Mouse (Mus musculus) liver, embryonic 14.5 days (tissue): Measurements from ENCODE around the gene C530025M09Rik. TPM values are rescaled to one million over a fixed set of nuclear protein-coding genes. Genes with fewer than 3 reads are reported as not detected.

Source experiments
- ATAC-seq: fragments of 200-750 bp; cut with Nextera tagmentation; 2 replicates; pipeline ENCODE4 v1.8.0; 2017; ENCODE audit warnings: moderate number of reproducible peaks, mild to moderate bottlenecking, moderate library complexity; ENCODE audit not compliant: insufficient read depth
- DNase-seq, 3 experiments: peaks; one replicate each; pipeline ENCODE4 v3.0.0-alpha.2; 2012 to 2013; ENCODE audit warnings: low read depth in 3 of 3, low spot score in 3 of 3
- H3K27ac ChIP-seq: fragments of 300-500 bp; sonication (generic); 2 replicates; pipeline ENCODE4 v1.5.1; 2014; ENCODE audit warnings: moderate library complexity, mild to moderate bottlenecking, control low read depth, inconsistent platforms
- H3K27me3 ChIP-seq: fragments of 300-500 bp; sonication (generic); 2 replicates; pipeline ENCODE4 v1.6.1; 2014; ENCODE audit warnings: mild to moderate bottlenecking, low read length, moderate library complexity; ENCODE audit not compliant: control insufficient read depth, insufficient read depth
- H3K36me3 ChIP-seq: fragments of 300-500 bp; sonication (generic); replicated peaks from 2 replicates; pipeline ENCODE4 v1.6.1; 2014; ENCODE audit warnings: low read depth; ENCODE audit not compliant: control insufficient read depth, insufficient read depth
- H3K4me1 ChIP-seq, 2 experiments: fragments of 200-500 bp in 1 of 2; fragments of 300-500 bp in 1 of 2; sonication (generic) in 1 of 2; replicated peaks; 2 replicates each; pipeline ENCODE4 v1.6.1; 2012 to 2014; ENCODE audit warnings: antibody characterized with exemption in 1 of 2, inconsistent platforms in 1 of 2, low read length in 1 of 2; ENCODE audit not compliant: control insufficient read depth in 2 of 2, insufficient read depth in 2 of 2
- H3K4me2 ChIP-seq: fragments of 300-500 bp; sonication (generic); 2 replicates; pipeline ENCODE4 v1.6.1; 2014; ENCODE audit warnings: low read depth, mild to moderate bottlenecking, control low read depth, moderate library complexity
- H3K4me3 ChIP-seq, 2 experiments: fragments of 200-500 bp in 1 of 2; fragments of 300-500 bp in 1 of 2; sonication (generic) in 1 of 2; 2 replicates each; pipeline ENCODE4 v1.5.1; 2012 to 2014; ENCODE audit warnings: low read depth in 2 of 2, low read length in 2 of 2, mild to moderate bottlenecking in 2 of 2, control low read depth in 1 of 2, inconsistent platforms in 1 of 2, moderate library complexity in 1 of 2; ENCODE audit not compliant: insufficient read depth in 1 of 2
- H3K9ac ChIP-seq: fragments of 300-500 bp; sonication (generic); replicated peaks from 2 replicates; pipeline ENCODE4 v1.6.1; 2014; ENCODE audit warnings: mild to moderate bottlenecking, control low read depth, moderate library complexity
- H3K9me3 ChIP-seq: fragments of 300-500 bp; sonication (generic); 2 replicates; pipeline ENCODE4 v1.6.1; 2016; ENCODE audit warnings: low read length, mixed read lengths; ENCODE audit not compliant: control insufficient read depth
- CTCF ChIP-seq: IDR thresholded peaks from 2 replicates; pipeline ENCODE4 v1.5.1; 2016; ENCODE audit warnings: antibody characterized with exemption, low read depth, control low read depth
- EP300 ChIP-seq: IDR thresholded peaks from 2 replicates; pipeline ENCODE4 v1.6.1; 2016; ENCODE audit warnings: antibody characterized with exemption, low read depth
- WGBS: fragments of 180-500 bp; shearing (Covaris S2); extraction: QIAGEN DNeasy Blood & Tissue Kit; methylation state at CpG from one replicate; pipeline ENCODE4 v1.1.7; 2014; ENCODE audit not compliant: insufficient replicate concordance; 5-methylcytosine and 5-hydroxymethylcytosine counted together
- polyA plus RNA-seq, 2 experiments: library from polyadenylated mRNA; depleted of rRNA in 1 of 2; stranded (reverse) in 1 of 2; unstranded in 1 of 2; fragments of >200 nt; fragmentation: Nextera tagmentation in 1 of 2; extraction: Ambion mirVana in 1 of 2; gene quantifications; 2 replicates each; pipeline versions ENCODE4 v1.2.1 to v1.2.3; 2012 to 2014

Gene C530025M09Rik
- polyA plus RNA-seq, 2 experiments: not detected

- Histone ChIP-seq H3K9me3 (no peaks in the 10 kb centered on the region), H3K4me1 (no peaks in the 10 kb centered on the region), H3K36me3 (no peaks in the 10 kb centered on the region), H3K4me3 (no peak overlapping the region), H3K27me3 (no peaks in the 10 kb centered on the region), H3K27ac (no peak overlapping the region), H3K9ac (no peak overlapping the region), H3K4me2 (no peak overlapping the region)
- DNase-seq: no peak
- TF ChIP-seq EP300: no peak
- TF ChIP-seq CTCF: no peak
- WGBS: 59% methylated on average over 5 of the region's 5 CpGs
- no peak for ATAC-seq
Measured at GRCm38 (mm10) chr2:149865914-149866435, 35.0 kb upstream of the C530025M09Rik start.

GRCm38 (mm10) chr2:149861002-149861401 lies 30.0 kb upstream of the C530025M09Rik start:
- H3K9me3 ChIP-seq: no peaks in the 10 kb centered on the region
- no peak for ATAC-seq
- no peaks in the 10 kb centered on the region for H3K27me3 ChIP-seq
- no peak overlapping the region for H3K9ac ChIP-seq
- no peaks in the 10 kb centered on the region for H3K4me1 ChIP-seq
- DNase-seq: no peak
- H3K27ac ChIP-seq: no peak overlapping the region
- WGBS: 68% methylated on average over 3 of the region's 3 CpGs
- no peak overlapping the region for H3K4me3 ChIP-seq
- no peak overlapping the region for H3K4me2 ChIP-seq
- no peak for TF ChIP-seq CTCF
- TF ChIP-seq EP300: no peak
- no peaks in the 10 kb centered on the region for H3K36me3 ChIP-seq

GRCm38 (mm10) chr2:149848778-149849177 lies 17.8 kb upstream of the C530025M09Rik start:
- H3K27me3 ChIP-seq: no peaks in the 10 kb centered on the region
- no peak overlapping the region for H3K4me3 ChIP-seq
- H3K9me3 ChIP-seq: no peaks in the 10 kb centered on the region
- TF ChIP-seq EP300: no peak
- TF ChIP-seq CTCF: no peak
- H3K27ac ChIP-seq: no peak overlapping the region
- DNase-seq (no peak), ATAC-seq (no peak)
- H3K4me2 ChIP-seq: no peak overlapping the region
- H3K9ac ChIP-seq: no peak overlapping the region
- H3K4me1 ChIP-seq: no peaks in the 10 kb centered on the region
- WGBS: 31% methylated on average over 4 of the region's 4 CpGs
- no peaks in the 10 kb centered on the region for H3K36me3 ChIP-seq

- Histone ChIP-seq H3K4me1 (no peaks in the 10 kb centered on the region), H3K36me3 (no peaks in the 10 kb centered on the region), H3K9me3 (no peaks in the 10 kb centered on the region), H3K4me3 (no peak overlapping the region), H3K27me3 (no peaks in the 10 kb centered on the region), H3K4me2 (no peak overlapping the region), H3K27ac (no peak overlapping the region), H3K9ac (no peak overlapping the region)
- TF ChIP-seq CTCF (no peak), EP300 (no peak)
- DNase-seq: no peak
- 49% methylated on average over 2 of the region's 2 CpGs for WGBS
- no peak for ATAC-seq
Measured at GRCm38 (mm10) chr2:149844575-149844974, 13.6 kb upstream of the C530025M09Rik start.

- H3K4me2 ChIP-seq: no peak overlapping the region
- no peaks in the 10 kb centered on the region for H3K9me3 ChIP-seq
- H3K9ac ChIP-seq: no peak overlapping the region
- H3K27me3 ChIP-seq: no peaks in the 10 kb centered on the region
- WGBS: 56% methylated on average over 2 of the region's 2 CpGs
- no peaks in the 10 kb centered on the region for H3K4me1 ChIP-seq
- no peak for ATAC-seq
- H3K36me3 ChIP-seq: no peaks in the 10 kb centered on the region
- DNase-seq: no peak
- H3K27ac ChIP-seq: no peak overlapping the region
- no peak overlapping the region for H3K4me3 ChIP-seq
- TF ChIP-seq CTCF (no peak), EP300 (no peak)
Measured at GRCm38 (mm10) chr2:149839666-149840065, 8.7 kb upstream of the C530025M09Rik start.
